Mouse (Mus musculus) macrophage (primary cell): ENCODE data around the gene Mc3r. TPM values are rescaled to one million over a fixed set of nuclear protein-coding genes. Genes with fewer than 3 reads are reported as not detected.

Source experiments
- H3K27ac ChIP-seq: fragments of 350-480 bp; formaldehyde crosslinking; 2 replicates; pipeline ENCODE4 v1.9.0; 2021
- H3K36me3 ChIP-seq: fragments of 350-480 bp; formaldehyde crosslinking; 2 replicates; pipeline ENCODE4 v1.9.0; 2021; ENCODE audit errors: inconsistent target
- H3K4me3 ChIP-seq: fragments of 350-480 bp; formaldehyde crosslinking; 2 replicates; pipeline ENCODE4 v1.9.0; 2021; ENCODE audit errors: inconsistent target
- H3K79me2 ChIP-seq: fragments of 350-480 bp; formaldehyde crosslinking; 2 replicates; pipeline ENCODE4 v1.9.0; 2021; ENCODE audit errors: inconsistent target
- WGBS: methylation state at CpG from one replicate; pipeline ENCODE4 v1.1.7; 2026; ENCODE audit warnings: inconsistent platforms; ENCODE audit not compliant: missing documents; 5-methylcytosine and 5-hydroxymethylcytosine counted together
- polyA plus RNA-seq: library from polyadenylated mRNA; stranded (reverse); fragments of 250-400 nt; gene quantifications from 3 replicates; pipeline ENCODE4 v1.2.4, GENCODE M21; 2018; ENCODE audit warnings: inconsistent platforms

The Mc3r gene
- polyA plus RNA-seq, 1 experiment from 2014 or later: not detected

GRCm38 (mm10) chr2:172270974-172271697, 22.8 kb downstream of the Mc3r start:
- Histone ChIP-seq H3K27ac (no peak overlapping the region), H3K4me3 (no peak overlapping the region), H3K79me2 (no peaks in the 10 kb centered on the region), H3K36me3 (no peaks in the 10 kb centered on the region)
- 76% methylated on average over 12 of the region's 12 CpGs for WGBS

DNA sequence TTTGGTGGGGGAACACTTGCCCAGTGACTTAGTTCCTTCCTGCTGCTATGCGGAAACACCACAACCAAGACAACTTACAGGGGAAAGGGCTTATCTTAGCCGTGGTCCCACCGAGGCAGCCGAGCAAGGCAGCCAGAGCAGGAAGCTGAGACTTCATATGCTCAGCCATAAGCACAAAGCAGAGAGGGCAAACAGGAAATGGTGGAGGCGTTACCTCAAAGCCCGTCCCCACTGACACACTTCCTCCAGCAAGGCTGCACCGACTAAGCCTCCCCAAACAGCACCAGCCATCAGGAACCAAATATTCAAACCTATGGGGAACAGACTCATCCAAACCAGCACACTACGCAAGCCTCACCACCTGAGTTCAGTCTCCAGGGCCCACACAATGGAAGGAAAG, 26.4 kb downstream of the Mc3r start:
- Histone ChIP-seq H3K4me3 (no peak overlapping the region), H3K27ac (no peak overlapping the region)
- WGBS: 36% methylated on average over 8 of the region's 8 CpGs

GRCm38 (mm10) chr2:172276155-172276554, 27.9 kb downstream of the Mc3r start:
- no peaks in the 10 kb centered on the region for H3K79me2 ChIP-seq
- 57% methylated on average over 5 of the region's 5 CpGs for WGBS
- H3K4me3 ChIP-seq: no peak overlapping the region
- H3K36me3 ChIP-seq: no peaks in the 10 kb centered on the region
- no peak overlapping the region for H3K27ac ChIP-seq

More for the DNA sequence above, 26.4 kb downstream of the Mc3r start:
- Histone ChIP-seq H3K79me2 (no peaks in the 10 kb centered on the region), H3K36me3 (no peaks in the 10 kb centered on the region)

GRCm38 (mm10) chr2:172278979-172279378, 30.7 kb downstream of the Mc3r start:
- no peak overlapping the region for H3K27ac ChIP-seq
- H3K36me3 ChIP-seq: no peaks in the 10 kb centered on the region
- WGBS: 87% methylated on average over 3 of the region's 3 CpGs
- H3K4me3 ChIP-seq: no peak overlapping the region
- no peaks in the 10 kb centered on the region for H3K79me2 ChIP-seq

DNA sequence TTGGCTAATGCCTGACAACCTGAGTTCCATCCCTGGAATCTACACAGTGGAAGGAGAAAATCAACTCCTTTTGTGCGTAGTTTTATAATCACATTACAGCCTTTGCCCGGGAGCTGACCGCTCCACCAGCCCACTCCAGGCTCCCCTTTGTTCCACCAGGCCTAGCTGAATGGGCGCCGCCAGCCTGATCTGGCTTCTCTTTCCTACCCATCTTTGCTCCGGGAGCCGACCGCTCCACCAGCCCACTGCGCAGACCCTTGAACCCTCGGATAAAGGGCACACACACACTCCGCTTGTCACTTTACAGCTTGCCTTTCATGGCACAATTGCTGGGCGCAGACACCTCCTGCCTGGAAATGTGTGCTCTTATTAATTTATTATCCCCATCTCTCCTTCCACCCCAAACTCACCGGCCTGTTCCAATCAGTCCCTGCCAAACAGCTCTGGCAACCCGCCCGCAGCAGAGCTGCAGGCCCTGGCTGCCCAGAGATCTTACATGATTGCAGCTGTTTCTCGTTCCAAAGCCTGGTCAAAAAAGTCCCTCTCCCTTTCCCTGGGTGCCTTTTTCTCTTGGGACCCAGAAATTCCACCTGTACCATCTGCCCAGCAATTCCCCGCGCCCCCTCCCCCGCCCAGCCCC, 33.9 kb downstream of the Mc3r start:
- Histone ChIP-seq H3K36me3 (no peaks in the 10 kb centered on the region), H3K27ac (no peak overlapping the region), H3K4me3 (no peak overlapping the region), H3K79me2 (no peaks in the 10 kb centered on the region)
- 90% methylated on average over 16 of the region's 19 CpGs for WGBS

- Histone ChIP-seq H3K4me3 (no peak overlapping the region), H3K79me2 (no peaks in the 10 kb centered on the region), H3K27ac (no peak overlapping the region), H3K36me3 (no peaks in the 10 kb centered on the region)
- WGBS: 87% methylated on average over 1 of the region's 1 CpGs
These were observed 39.4 kb downstream of the Mc3r start for GRCm38 (mm10) chr2:172287715-172288114.

DNA sequence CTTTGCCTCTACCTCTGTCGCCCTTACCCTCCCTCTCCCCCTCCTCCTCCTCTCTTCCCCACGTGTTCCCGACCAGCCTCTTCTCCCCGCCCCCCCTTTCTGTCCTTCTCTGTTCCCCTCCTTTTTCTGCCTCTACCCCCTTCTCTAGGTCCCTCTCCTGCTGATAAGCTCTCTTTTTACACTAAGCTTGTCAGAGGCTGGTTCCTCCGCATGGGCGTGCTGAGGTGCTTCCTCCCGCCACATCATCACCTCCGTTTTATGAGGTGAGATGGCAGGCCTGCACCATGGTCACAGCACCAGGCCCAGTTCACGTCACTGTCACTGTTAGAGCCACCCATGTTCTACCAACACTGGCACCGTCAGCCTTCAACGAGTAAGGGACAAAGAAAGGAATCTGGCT, 40.7 kb downstream of the Mc3r start:
- 42% methylated on average over 10 of the region's 11 CpGs for WGBS
- Histone ChIP-seq H3K4me3 (no peak overlapping the region), H3K79me2 (no peaks in the 10 kb centered on the region), H3K27ac (no peak overlapping the region), H3K36me3 (no peaks in the 10 kb centered on the region)

- no peaks in the 10 kb centered on the region for H3K79me2 ChIP-seq
- H3K36me3 ChIP-seq: no peaks in the 10 kb centered on the region
- no peak overlapping the region for H3K4me3 ChIP-seq
- 42% methylated on average over 1 of the region's 1 CpGs for WGBS
- H3K27ac ChIP-seq: no peak overlapping the region
These were observed 41.3 kb downstream of the Mc3r start for GRCm38 (mm10) chr2:172289632-172290031.

GRCm38 (mm10) chr2:172290474-172290873, 42.2 kb downstream of the Mc3r start:
- Histone ChIP-seq H3K4me3 (no peak overlapping the region), H3K36me3 (no peaks in the 10 kb centered on the region), H3K79me2 (no peaks in the 10 kb centered on the region), H3K27ac (no peak overlapping the region)
- 88% methylated on average over 11 of the region's 11 CpGs for WGBS

GRCm38 (mm10) chr2:172291025-172291424, 42.7 kb downstream of the Mc3r start:
- H3K27ac ChIP-seq: no peak overlapping the region
- H3K36me3 ChIP-seq: no peaks in the 10 kb centered on the region
- H3K4me3 ChIP-seq: no peak overlapping the region
- WGBS: 81% methylated on average over 7 of the region's 7 CpGs
- no peaks in the 10 kb centered on the region for H3K79me2 ChIP-seq

DNA sequence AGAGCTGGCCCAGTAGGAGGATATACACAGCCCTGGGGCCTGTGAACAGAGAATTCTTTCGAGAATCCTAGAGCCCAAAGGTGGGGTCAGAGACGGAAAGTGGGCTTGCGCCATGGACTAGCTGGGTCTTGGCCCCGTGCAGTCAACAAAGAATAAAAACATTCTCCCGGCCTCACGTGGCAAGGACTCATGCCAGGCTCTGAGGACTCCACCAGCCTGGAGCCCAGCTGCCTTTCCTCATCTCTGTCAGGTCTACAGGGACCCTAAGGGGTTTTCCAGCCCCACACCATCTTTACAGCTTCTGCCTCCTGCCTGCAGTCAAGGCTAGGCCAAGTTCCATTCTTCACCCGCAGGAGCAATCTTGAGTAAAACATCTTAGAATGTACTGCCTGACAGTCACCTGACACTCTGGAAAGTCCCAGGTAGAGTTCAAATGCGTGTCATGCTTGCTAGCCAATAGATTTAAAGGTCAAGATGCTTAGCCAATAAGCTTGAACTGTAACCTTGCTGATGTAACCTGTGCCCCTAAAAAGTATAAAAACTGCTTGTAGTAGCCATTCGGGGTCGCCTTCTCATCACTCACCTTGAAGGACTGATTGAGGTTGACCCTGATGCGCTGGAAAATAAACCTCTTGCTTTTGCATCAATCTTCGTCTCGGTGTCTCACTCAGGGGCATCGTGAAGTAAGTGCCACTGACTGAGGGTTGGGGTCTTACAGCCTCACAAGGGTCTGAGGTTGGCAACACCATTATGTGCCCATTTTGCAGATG, 43.6 kb downstream of the Mc3r start:
- Histone ChIP-seq H3K27ac (no peak overlapping the region), H3K4me3 (no peak overlapping the region), H3K79me2 (no peaks in the 10 kb centered on the region), H3K36me3 (no peaks in the 10 kb centered on the region)
- WGBS: 88% methylated on average over 14 of the region's 14 CpGs

DNA sequence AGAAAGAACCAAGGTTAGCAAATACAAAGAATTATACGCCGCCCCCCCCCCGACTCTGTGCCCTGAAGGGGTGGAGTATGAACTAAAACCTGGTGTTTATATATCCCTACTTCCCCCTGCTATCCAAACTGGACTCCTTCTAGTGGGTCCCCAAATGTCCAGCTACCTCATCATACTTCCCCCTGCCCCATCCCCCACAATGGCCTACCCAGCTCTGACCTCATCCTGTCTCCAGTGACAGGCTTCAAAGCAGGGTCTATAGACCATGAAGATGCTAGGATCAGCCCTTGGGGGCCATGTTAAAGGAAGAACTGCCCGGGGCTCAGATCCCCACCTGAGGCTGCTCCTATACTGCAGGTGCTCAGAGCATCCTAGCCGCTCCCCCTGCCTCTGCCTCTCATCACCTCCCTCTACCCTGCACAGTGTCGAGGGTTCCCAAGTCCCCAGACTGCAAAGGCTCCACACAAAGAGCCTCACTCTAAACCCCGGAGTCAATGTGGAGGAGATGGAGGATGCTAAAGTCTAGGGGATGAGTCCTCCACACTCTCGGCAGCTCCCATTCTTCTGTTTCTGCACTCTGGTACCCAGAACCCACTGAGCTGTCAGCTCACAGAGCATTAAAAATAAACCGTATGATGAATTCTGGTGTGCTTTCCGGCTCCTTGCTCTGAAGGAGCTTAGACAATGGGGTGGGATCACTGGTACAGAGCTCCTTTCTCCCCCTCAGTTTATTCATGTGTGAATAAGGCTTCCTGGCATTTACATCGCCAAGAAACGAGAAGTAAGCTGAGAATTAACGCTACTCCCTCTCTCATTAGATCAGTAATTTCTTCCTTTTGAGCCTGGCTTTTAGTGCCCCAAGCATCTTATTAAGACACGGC, 44.5 kb downstream of the Mc3r start:
- no peaks in the 10 kb centered on the region for H3K79me2 ChIP-seq
- 66% methylated on average over 13 of the region's 14 CpGs for WGBS
- H3K4me3 ChIP-seq: no peak overlapping the region
- no peak overlapping the region for H3K27ac ChIP-seq
- no peaks in the 10 kb centered on the region for H3K36me3 ChIP-seq

GRCm38 (mm10) chr2:172298083-172298482, 49.8 kb downstream of the Mc3r start:
- H3K27ac ChIP-seq: no peak overlapping the region
- WGBS: 9% methylated on average over 1 of the region's 1 CpGs
- H3K79me2 ChIP-seq: no peaks in the 10 kb centered on the region
- H3K36me3 ChIP-seq: no peaks in the 10 kb centered on the region
- no peak overlapping the region for H3K4me3 ChIP-seq

DNA sequence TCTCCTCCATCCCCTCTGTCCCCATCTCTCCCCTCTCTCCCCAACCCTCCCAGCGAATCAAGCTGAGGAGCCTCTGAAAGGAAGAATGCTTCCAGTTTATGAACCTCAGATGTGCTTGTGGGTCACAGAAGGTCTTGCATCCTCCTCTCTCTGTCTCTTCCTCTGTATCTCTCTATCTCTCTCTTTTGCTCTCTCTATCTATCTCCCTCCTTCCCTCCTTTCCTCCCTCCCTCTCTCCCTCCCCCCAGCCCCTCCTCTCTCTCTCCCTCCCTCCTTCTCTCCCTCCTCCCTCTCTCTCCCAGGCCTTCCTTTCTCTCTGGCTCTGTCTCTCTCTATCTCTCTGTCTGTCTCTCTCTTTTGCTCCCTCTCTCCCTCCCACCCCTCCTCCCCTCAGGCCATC, 50.2 kb downstream of the Mc3r start:
- Histone ChIP-seq H3K27ac (no peak overlapping the region), H3K79me2 (no peaks in the 10 kb centered on the region), H3K36me3 (no peaks in the 10 kb centered on the region), H3K4me3 (no peak overlapping the region)
- 29% methylated on average over 1 of the region's 1 CpGs for WGBS
